20 mouse cellular contexts compared by ENCODE assay signal in genomic region chr8:114679386-114680098, GRCm38 (mm10).
DNase-seq lines count a peak whose midpoint lies in the region; ATAC-seq lines count a peak whose summit lies in the region.
"Had no signal": no experiment of that assay in that cellular context is flagged by ENCODE, and none has a peak within 500 bp of the region (broad histone marks: within the 10 kb centered on the region; RNA-seq: fewer than 3 reads in every experiment).

No protein-coding gene starts in this region.

- ATAC-seq in kidney, embryonic 15.5 days (replicated peaks; ENCODE audit: low FRiP score) = peak; percentile 44; the same call in 1 of the 2 replicates
- ATAC-seq in neural tube, embryonic 11.5 days (ENCODE audit: insufficient read depth, low FRiP score, low TSS enrichment) = no peak
- peak; percentile 62 for ATAC-seq in intestine, embryonic 16.5 days
- ATAC-seq in stomach, embryonic 16.5 days (ENCODE audit: insufficient read depth, low FRiP score) = peak; percentile 81; the same call in 1 of the 2 replicates
- ATAC-seq in heart, embryonic 12.5 days (ENCODE audit: insufficient number of reproducible peaks, low FRiP score) = no peak
- ATAC-seq: CD4-positive, CD25-positive, alpha-beta regulatory T cell, adult 4 months had no signal

- no peak for DNase-seq in kidney, postnatal 10 days
- peak; percentile 19 for DNase-seq in neural tube, embryonic 11.5 days (ENCODE audit: low spot score)
- no peak for DNase-seq in neural tube, embryonic 10.5 days (ENCODE audit: extremely low spot score, low spot score)
- no peak for DNase-seq in left cerebral cortex, postnatal 14 days (ENCODE audit: low spot score in 2 of 2)
- DNase-seq: cerebellum, adult 8-10 months; heart, postnatal 14 days; kidney, adult 18-20 months; lung, postnatal 4 days; spleen, adult 18-20 months had no signal

- H3K9me3 ChIP-seq in kidney, embryonic 15.5 days (replicated peaks) = no peaks in the 10 kb centered on the region
- no peaks in the 10 kb centered on the region for H3K9me3 ChIP-seq in neural tube, embryonic 11.5 days (ENCODE audit: control insufficient read depth, low read length)
- H3K9me3 ChIP-seq in intestine, embryonic 16.5 days (ENCODE audit: control insufficient read depth, low read length) = no peaks in the 10 kb centered on the region
- H3K9me3 ChIP-seq in stomach, embryonic 16.5 days (replicated peaks; ENCODE audit: control insufficient read depth, low read length) = no peaks in the 10 kb centered on the region
- no peaks in the 10 kb centered on the region for H3K9me3 ChIP-seq in heart, embryonic 12.5 days (replicated peaks)
- H3K9me3 ChIP-seq: forebrain, embryonic 12.5 days; heart, embryonic 10.5 days had no signal

- no peak overlapping the region for H3K4me3 ChIP-seq in kidney, embryonic 15.5 days (replicated peaks)
- H3K4me3 ChIP-seq in neural tube, embryonic 11.5 days (ENCODE audit: low read depth, low read length) = no peak overlapping the region
- H3K4me3 ChIP-seq in intestine, embryonic 16.5 days (ENCODE audit: low read length) = no peak overlapping the region
- H3K4me3 ChIP-seq in stomach, embryonic 16.5 days (replicated peaks; ENCODE audit: low read length) = no peak overlapping the region
- no peak overlapping the region for H3K4me3 ChIP-seq in heart, embryonic 12.5 days
- H3K4me3 ChIP-seq: forebrain, embryonic 12.5 days; heart, embryonic 10.5 days had no signal

- no peak overlapping the region for H3K9ac ChIP-seq in kidney, embryonic 15.5 days
- H3K9ac ChIP-seq in neural tube, embryonic 11.5 days (ENCODE audit: low read length) = no peak overlapping the region
- H3K9ac ChIP-seq in intestine, embryonic 16.5 days (ENCODE audit: low read depth, low read length) = no peak overlapping the region
- no peak overlapping the region for H3K9ac ChIP-seq in stomach, embryonic 16.5 days (ENCODE audit: low read length)
- no peak overlapping the region for H3K9ac ChIP-seq in heart, embryonic 12.5 days
- H3K9ac ChIP-seq: forebrain, embryonic 12.5 days; hindbrain, embryonic 14.5 days had no signal

- H3K36me3 ChIP-seq in kidney, embryonic 15.5 days = no peaks in the 10 kb centered on the region
- H3K36me3 ChIP-seq in neural tube, embryonic 11.5 days (ENCODE audit: control insufficient read depth, insufficient read depth, low read length) = no peaks in the 10 kb centered on the region
- H3K36me3 ChIP-seq in intestine, embryonic 16.5 days (ENCODE audit: control insufficient read depth, insufficient read depth, low read length) = no peaks in the 10 kb centered on the region
- H3K36me3 ChIP-seq in stomach, embryonic 16.5 days (ENCODE audit: control insufficient read depth, insufficient read depth, low read length) = no peaks in the 10 kb centered on the region
- H3K36me3 ChIP-seq in heart, embryonic 12.5 days = no peaks in the 10 kb centered on the region
- H3K36me3 ChIP-seq: forebrain, embryonic 12.5 days; G1E; heart, embryonic 10.5 days had no signal

- H3K27ac ChIP-seq in kidney, embryonic 15.5 days = no peak overlapping the region; the same call in 1 of the 2 replicates
- no peak overlapping the region for H3K27ac ChIP-seq in neural tube, embryonic 11.5 days (ENCODE audit: low read depth, low read length)
- H3K27ac ChIP-seq in intestine, embryonic 16.5 days (ENCODE audit: low read length) = 0 out of 2 replicates have a peak overlapping the region, but pooled peaks have one; percentile 3
- peak overlapping the region; percentile 73 for H3K27ac ChIP-seq in stomach, embryonic 16.5 days (ENCODE audit: low read length)
- no peak overlapping the region for H3K27ac ChIP-seq in heart, embryonic 12.5 days (ENCODE audit: poor library complexity, severe bottlenecking)
- H3K27ac ChIP-seq: forebrain, embryonic 12.5 days; heart, embryonic 10.5 days; hindbrain, embryonic 14.5 days had no signal

- H3K27me3 ChIP-seq in kidney, embryonic 15.5 days = 0 out of 2 replicates have a peak, but pooled peaks cover 3% of the 10 kb centered on the region
- H3K27me3 ChIP-seq in neural tube, embryonic 11.5 days (ENCODE audit: control insufficient read depth, insufficient read depth, low read length) = no peaks in the 10 kb centered on the region
- H3K27me3 ChIP-seq in intestine, embryonic 16.5 days (replicated peaks; ENCODE audit: control insufficient read depth, insufficient read depth, low read length) = no peaks in the 10 kb centered on the region
- no peaks in the 10 kb centered on the region for H3K27me3 ChIP-seq in stomach, embryonic 16.5 days (ENCODE audit: control insufficient read depth, insufficient read depth, low read length)
- H3K27me3 ChIP-seq in heart, embryonic 12.5 days (replicated peaks) = peaks cover 4% of the 10 kb centered on the region; the same call in 1 of the 2 replicates
- H3K27me3 ChIP-seq: forebrain, embryonic 12.5 days had no signal

- no peak overlapping the region for H3K4me2 ChIP-seq in kidney, embryonic 15.5 days
- H3K4me2 ChIP-seq in neural tube, embryonic 11.5 days (ENCODE audit: low read depth) = no peak overlapping the region
- no peak overlapping the region for H3K4me2 ChIP-seq in intestine, embryonic 16.5 days (ENCODE audit: low read depth, low read length)
- H3K4me2 ChIP-seq in stomach, embryonic 16.5 days (ENCODE audit: low read depth, low read length) = no peak overlapping the region
- H3K4me2 ChIP-seq in heart, embryonic 12.5 days = no peak overlapping the region
- H3K4me2 ChIP-seq: forebrain, embryonic 12.5 days; hindbrain, embryonic 14.5 days; liver, embryonic 11.5 days; midbrain, embryonic 11.5 days had no signal

- 28% methylated on average over 14 of the region's 14 CpGs for WGBS in kidney, embryonic 15.5 days
- WGBS in neural tube, embryonic 11.5 days = 63% methylated on average over 14 of the region's 14 CpGs
- 53% methylated on average over 14 of the region's 14 CpGs for WGBS in intestine, embryonic 16.5 days
- 43% methylated on average over 14 of the region's 14 CpGs for WGBS in stomach, embryonic 16.5 days
- 72% methylated on average over 14 of the region's 14 CpGs for WGBS in heart, embryonic 12.5 days

- intact Hi-C loops in left cerebral cortex, postnatal 14 days (cut with DNase I) = no loop called here

- peaks cover 45% of the 10 kb centered on the region for H3K4me1 ChIP-seq in kidney, embryonic 15.5 days
- no peaks in the 10 kb centered on the region for H3K4me1 ChIP-seq in neural tube, embryonic 11.5 days (ENCODE audit: control insufficient read depth, insufficient read depth, low read length)
- peaks cover 14% of the 10 kb centered on the region for H3K4me1 ChIP-seq in intestine, embryonic 16.5 days (ENCODE audit: control insufficient read depth, insufficient read depth, low read length)
- peaks cover 36% of the 10 kb centered on the region for H3K4me1 ChIP-seq in stomach, embryonic 16.5 days (ENCODE audit: control insufficient read depth, insufficient read depth, low read length)
- H3K4me1 ChIP-seq in heart, embryonic 12.5 days (replicated peaks) = no peaks in the 10 kb centered on the region
- H3K4me1 ChIP-seq: forebrain, embryonic 12.5 days had no signal

Comparison
In these comparisons a context has a peak if more than half of its experiments do, and no peak if none do; other contexts are left out.
1. ATAC-seq: peak in kidney, embryonic 15.5 days (single experiment), intestine, embryonic 16.5 days (single experiment) and stomach, embryonic 16.5 days (single experiment); none in neural tube, embryonic 11.5 days (single experiment) and heart, embryonic 12.5 days (single experiment).
2. H3K27ac ChIP-seq: peak in intestine, embryonic 16.5 days (single experiment) and stomach, embryonic 16.5 days (single experiment); none in kidney, embryonic 15.5 days (single experiment), neural tube, embryonic 11.5 days (single experiment) and heart, embryonic 12.5 days (single experiment).